Mouse (Mus musculus): ENCODE measurements around the gene Methig1.

DNA sequence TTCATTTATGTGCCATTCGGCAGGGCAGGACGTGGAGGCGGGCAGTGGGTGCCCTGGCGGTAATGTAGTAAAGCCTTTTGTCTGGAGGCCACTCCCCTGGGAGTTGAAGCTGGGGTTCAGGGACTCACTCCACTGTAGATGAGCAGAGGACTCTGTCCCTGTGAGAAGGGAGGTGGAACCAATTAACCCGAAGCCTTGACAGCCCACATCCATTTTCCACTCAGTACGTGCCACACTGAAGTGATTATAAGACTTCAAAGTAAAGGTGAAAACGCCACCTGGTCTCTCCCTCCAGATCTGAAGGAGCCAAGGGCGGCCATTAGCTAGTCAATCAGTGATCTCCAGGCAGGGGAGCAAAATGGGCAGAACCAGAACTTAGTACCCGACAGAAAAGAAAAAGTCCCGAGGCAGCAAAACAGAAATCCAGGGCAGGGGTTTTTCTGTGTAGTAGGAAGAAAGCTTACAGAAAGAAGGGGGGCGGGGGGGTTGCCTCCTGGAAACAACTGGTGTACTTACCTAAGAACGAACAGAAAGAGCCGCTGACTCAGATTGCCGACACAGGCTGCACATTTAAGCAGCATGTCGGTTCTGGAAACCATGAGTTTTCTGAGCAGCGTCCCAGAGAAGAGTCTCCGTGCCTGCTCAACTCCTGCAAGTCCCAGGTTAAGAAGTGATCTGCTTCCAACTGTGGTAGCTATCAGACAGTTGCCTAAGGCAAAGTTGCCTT lies 71.6 kb downstream of the Methig1 start, which contains the start of gene Slc11a2:
- TF ChIP-seq ZC3H11A (IDR thresholded peaks at IDR 0.05; ENCODE audit: borderline replicate concordance, low read depth, low read length) (no peak), ZNF384 (IDR thresholded peaks at IDR 0.05; ENCODE audit: low read depth, low read length) (no peak), MAFK (IDR thresholded peaks at IDR 0.05; ENCODE audit: insufficient read depth, low read depth, low read length) (no peak), HCFC1 (IDR thresholded peaks at IDR 0.05; ENCODE audit: borderline replicate concordance, insufficient read depth, low read length) (no peak), CHD2 (IDR thresholded peaks at IDR 0.05; ENCODE audit: low read depth, low read length) (no peak)

Measured in ES-E14 (cell line).